Mouse (Mus musculus) left cerebral cortex, postnatal 10 days (tissue): ENCODE results near the gene Vmn1r84. TPM values are rescaled to one million over a fixed set of nuclear protein-coding genes. Genes with fewer than 3 reads are reported as not detected.

Source experiments
- DNase-seq, 2 experiments: peaks; one replicate each; pipeline ENCODE4 v3.0.0; 2021 to 2022; ENCODE audit warnings: low spot score in 2 of 2, mixed read lengths in 1 of 2; ENCODE audit errors: extremely low spot score in 1 of 2
- intact Hi-C: fragments of 180-260 bp; cut with DNase I; formaldehyde crosslinking; loops from one replicate; pipeline ENCODE4 v1.15.1; 2025
- microRNA-seq: library from miRNA; unstranded; fragments of <30 nt; microRNA quantifications from one replicate; pipeline ENCODE4 v1.2.0, GENCODE M21; 2022
- total RNA-seq, 2 experiments: library from RNA; stranded (reverse); gene quantifications; 2 replicates each; pipeline ENCODE4 v1.2.3; 2021

Vmn1r84 gene
- total RNA-seq = not detected

- intact Hi-C loops = no loop called here
- no peak for DNase-seq
These were observed at the start of gene Vmn1r84 for GRCm38 (mm10) chr7:12369173-12369572. Gene Vmn1r84 (minus strand): TSS chr7:12369273.

DNA sequence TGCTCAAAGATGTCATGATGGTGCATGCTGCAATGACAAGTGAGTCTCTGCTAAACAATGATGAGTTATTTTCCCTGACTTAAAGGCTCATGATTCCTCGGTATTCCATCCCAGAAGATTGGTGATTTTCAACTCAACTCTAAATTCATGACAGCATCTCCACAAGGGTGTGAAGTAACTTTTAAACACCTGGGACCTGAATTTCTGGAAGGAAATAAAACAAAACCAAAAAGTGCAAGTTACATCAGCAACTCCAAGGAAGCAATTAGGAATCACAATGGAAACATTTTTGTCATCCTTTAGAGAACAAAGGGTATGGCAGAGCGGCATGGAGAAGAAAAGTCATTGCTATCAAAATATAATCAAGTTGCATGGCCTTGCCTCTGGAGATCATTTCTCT is 39.7 kb downstream of the Vmn1r84 start, which contains the start of gene Vmn1r83:
Gene Vmn1r83, minus strand, starts transcription at position 101 of the 400 bp plus-strand sequence.
- no peak for DNase-seq
- intact Hi-C loops = no loop called here

Small RNA genes lying within 50 kb of the gene (microRNA-seq; reads per million reads assigned to microRNA genes)
- gene Gm23521 = not detected

Other genes with a start within 250 kb of the Vmn1r84 start
- gene Vmn1r78, start 219.0 kb downstream of the Vmn1r84 start, total RNA-seq = not detected
- not detected for gene Vmn1r79, start 198.0 kb downstream of the Vmn1r84 start, total RNA-seq
- gene Vmn1r80, start 180.0 kb downstream of the Vmn1r84 start, total RNA-seq = not detected
- under 1 TPM; 0.13 to 0.26 TPM for gene Vmn1r81, start 101.0 kb downstream of the Vmn1r84 start, total RNA-seq
- gene Vmn1r82, start 68.8 kb downstream of the Vmn1r84 start, total RNA-seq = not detected
- gene Vmn1r83, start 39.8 kb downstream of the Vmn1r84 start, total RNA-seq = not detected
- 1 to 10 TPM; 8.0 to 8.1 TPM for gene Zfp551, start 53.5 kb upstream of the Vmn1r84 start, total RNA-seq
- 10 to 100 TPM; 14.1 to 15.5 TPM for gene Zfp606, start 109.0 kb upstream of the Vmn1r84 start, total RNA-seq
- not detected for gene 2900092C05Rik, start 143.2 kb upstream of the Vmn1r84 start, total RNA-seq
- gene Vmn2r53, start 239.5 kb upstream of the Vmn1r84 start, total RNA-seq = under 1 TPM; 0.06 to 0.08 TPM